Mouse (Mus musculus) right cerebral cortex, postnatal 10 days (tissue): ENCODE data around the gene Antxr2.
A peak's percentile ranks its signal among the peaks of the same experiment; 100 is the strongest.

Source experiments
- DNase-seq, 2 experiments: peaks; one replicate each; pipeline ENCODE4 v3.0.0; 2021; ENCODE audit warnings: low spot score in 2 of 2

The Antxr2 gene

GRCm38 (mm10) chr5:97913901-97914300 lies 116.9 kb downstream of the Antxr2 start:
- no peak for DNase-seq

- peak in 1 of 2 experiments; percentile 36 for DNase-seq
Measured at GRCm38 (mm10) chr5:97907482-97907881, 123.4 kb downstream of the Antxr2 start.

GRCm38 (mm10) chr5:97906537-97907266 lies 124.1 kb downstream of the Antxr2 start:
- no peak for DNase-seq

- DNase-seq, result no peak
Measured at GRCm38 (mm10) chr5:97905856-97906255, 125.0 kb downstream of the Antxr2 start.

- peak in 1 of 2 experiments; percentile 53 for DNase-seq
Measured at GRCm38 (mm10) chr5:97901096-97901495, 129.7 kb downstream of the Antxr2 start.

GRCm38 (mm10) chr5:97899321-97899720 lies 131.5 kb downstream of the Antxr2 start:
- DNase-seq, result no peak

- no peak for DNase-seq
Measured at GRCm38 (mm10) chr5:97885427-97885826, 145.4 kb downstream of the Antxr2 start.

- peak in 1 of 2 experiments; percentile 33 for DNase-seq
Measured at GRCm38 (mm10) chr5:97884110-97884509, 146.7 kb downstream of the Antxr2 start.

- no peak for DNase-seq
Measured at GRCm38 (mm10) chr5:97881421-97881820, 149.4 kb downstream of the Antxr2 start.

GRCm38 (mm10) chr5:97880115-97880514 lies 150.7 kb downstream of the Antxr2 start:
- DNase-seq, result no peak

- DNase-seq, result no peak
Measured at GRCm38 (mm10) chr5:97878871-97879270, 152.0 kb downstream of the Antxr2 start.

GRCm38 (mm10) chr5:97878215-97878794 lies 152.5 kb downstream of the Antxr2 start:
- no peak for DNase-seq

- DNase-seq, result no peak
Measured at GRCm38 (mm10) chr5:97876895-97877294, 153.9 kb downstream of the Antxr2 start.

GRCm38 (mm10) chr5:97867921-97868320 lies 162.9 kb downstream of the Antxr2 start:
- no peak for DNase-seq

GRCm38 (mm10) chr5:97866975-97867374 lies 163.9 kb downstream of the Antxr2 start:
- no peak for DNase-seq

GRCm38 (mm10) chr5:97857101-97857500 lies 173.7 kb downstream of the Antxr2 start:
- no peak for DNase-seq

GRCm38 (mm10) chr5:97851981-97852748 lies 178.7 kb downstream of the Antxr2 start:
- peak; percentile 26 to 58 for DNase-seq

- no peak for DNase-seq
Measured at GRCm38 (mm10) chr5:97847204-97847895, 183.5 kb downstream of the Antxr2 start.

GRCm38 (mm10) chr5:97846503-97846902 lies 184.3 kb downstream of the Antxr2 start:
- DNase-seq, result no peak

GRCm38 (mm10) chr5:97842016-97842415 lies 188.8 kb downstream of the Antxr2 start:
- no peak for DNase-seq

GRCm38 (mm10) chr5:97839924-97840279 lies 190.9 kb downstream of the Antxr2 start:
- no peak for DNase-seq

GRCm38 (mm10) chr5:97839271-97839923 lies 191.4 kb downstream of the Antxr2 start:
- DNase-seq, result no peak
